Mouse (Mus musculus): Measurements from ENCODE around the gene Gramd4. TPM values are rescaled to one million over a fixed set of nuclear protein-coding genes. Genes with fewer than 3 reads are reported as not detected.

Gene Gramd4
- total and polyA plus RNA-seq, 3 experiments = 0.17 to 0.66 (median 0.56) TPM

GRCm38 (mm10) chr15:86018753-86019512 lies 38.6 kb upstream of the Gramd4 start:
- no peaks in the 10 kb centered on the region for H3K79me2 ChIP-seq (replicated peaks; ENCODE audit: control insufficient read depth, extremely low read depth, insufficient read depth, poor library complexity, severe bottlenecking)
- peaks cover 3 to 7% of the 10 kb centered on the region in 2 experiments; a peak in 3 of 4 replicates for H3K4me1 ChIP-seq (ENCODE audit: control insufficient read depth in 1 of 2, insufficient read depth in 2 of 2)
- H3K36me3 ChIP-seq (replicated peaks in 1 of 2; ENCODE audit: control insufficient read depth in 1 of 2, insufficient read depth in 1 of 2, low read length in 1 of 2) = no peaks in the 10 kb centered on the region
- H3K27ac ChIP-seq (ENCODE audit: insufficient read depth, low read depth) = no peak overlapping the region
- in situ Hi-C loops (cut with MboI; ENCODE audit: low pct_ligation_motif_present, low pct_unique_long_range_greater_than_20kb, low sequenced_read_pairs) (loop anchor here (25.0 kb wide), 1 partner anchor 407 kb away; no protein-coding TSS in a partner anchor), dilution Hi-C loops (cut with MboI; ENCODE audit: extremely low pct_ligation_motif_present, extremely low pct_unique_long_range_greater_than_20kb, low sequenced_read_pairs) (no loop called here)
- peak; percentile 26 for DNase-seq (ENCODE audit: extremely low read depth)
- TF ChIP-seq EP300 (IDR thresholded peaks at IDR 0.05; ENCODE audit: low read length) (0 out of 2 replicates have a peak, but pooled peaks have one; percentile 15), PAX5 (IDR thresholded peaks at IDR 0.05; ENCODE audit: low read length) (no peak), MAFK (IDR thresholded peaks at IDR 0.05; ENCODE audit: insufficient replicate concordance, low read length) (peak; percentile 73; the same call in 1 of the 2 replicates), KAT2A (IDR thresholded peaks at IDR 0.05; ENCODE audit: insufficient replicate concordance, low read length) (no peak), CTCF (conservative IDR thresholded peaks at IDR 0.05 in 1 of 2, IDR thresholded peaks at IDR 0.05 in 1 of 2; ENCODE audit: low read depth in 2 of 2, low read length in 2 of 2) (0 out of 4 replicates have a peak, but pooled peaks have one; percentile 12 to 14), BHLHE40 (IDR thresholded peaks at IDR 0.05; ENCODE audit: low read depth, low read length) (no peak)
- H3K4me2 ChIP-seq (ENCODE audit: insufficient read depth, low read depth, poor library complexity, severe bottlenecking) = no peak overlapping the region
- no peak overlapping the region for H3K4me3 ChIP-seq (replicated peaks in 1 of 3; ENCODE audit: low read depth in 2 of 3, low read length in 2 of 3, poor library complexity in 1 of 3)
- no peak overlapping the region for H3K9ac ChIP-seq (ENCODE audit: insufficient read depth, low read depth)
- peaks cover 9% of the 10 kb centered on the region for H3K9me3 ChIP-seq (replicated peaks; ENCODE audit: low read length)
- H3K27me3 ChIP-seq (replicated peaks) = no peaks in the 10 kb centered on the region

GRCm38 (mm10) chr15:86020008-86020407 lies 37.5 kb upstream of the Gramd4 start:
- dilution Hi-C loops (cut with MboI; ENCODE audit: extremely low pct_ligation_motif_present, extremely low pct_unique_long_range_greater_than_20kb, low sequenced_read_pairs) = no loop called here
- H3K27me3 ChIP-seq (replicated peaks) = no peaks in the 10 kb centered on the region
- H3K27ac ChIP-seq (ENCODE audit: insufficient read depth, low read depth) = no peak overlapping the region
- TF ChIP-seq MAX (IDR thresholded peaks at IDR 0.05; ENCODE audit: low read length) (no peak), EP300 (IDR thresholded peaks at IDR 0.05; ENCODE audit: low read length) (peak; percentile 37; the same call in 1 of the 2 replicates), CHD1 (IDR thresholded peaks at IDR 0.05; ENCODE audit: low read depth, low read length) (no peak), IRF4 (IDR thresholded peaks at IDR 0.05; ENCODE audit: low read depth, low read length) (no peak), CHD2 (IDR thresholded peaks at IDR 0.05; ENCODE audit: low read length) (no peak), HCFC1 (IDR thresholded peaks at IDR 0.05; ENCODE audit: low read depth, low read length) (no peak), ETS1 (conservative IDR thresholded peaks at IDR 0.05; ENCODE audit: low read depth, low read length) (peak; percentile 61; the same call in 1 of the 2 replicates), MYC (IDR thresholded peaks at IDR 0.05; ENCODE audit: low read depth, low read length) (0 out of 2 replicates have a peak, but pooled peaks have one; percentile 22)
- H3K79me2 ChIP-seq (replicated peaks; ENCODE audit: control insufficient read depth, extremely low read depth, insufficient read depth, poor library complexity, severe bottlenecking) = no peaks in the 10 kb centered on the region
- in situ Hi-C loops (cut with MboI; ENCODE audit: low pct_ligation_motif_present, low pct_unique_long_range_greater_than_20kb, low sequenced_read_pairs) = loop anchor here (25.0 kb wide), 1 partner anchor 408 kb away; no protein-coding TSS in a partner anchor
- H3K4me1 ChIP-seq (ENCODE audit: control insufficient read depth in 1 of 2, insufficient read depth in 2 of 2) = peaks cover 3 to 7% of the 10 kb centered on the region in 2 experiments; a peak in 3 of 4 replicates
- H3K9ac ChIP-seq (ENCODE audit: insufficient read depth, low read depth) = no peak overlapping the region
- peaks cover 9% of the 10 kb centered on the region for H3K9me3 ChIP-seq (replicated peaks; ENCODE audit: low read length)
- peak; percentile 6 for DNase-seq (ENCODE audit: extremely low read depth)
- H3K4me2 ChIP-seq (ENCODE audit: insufficient read depth, low read depth, poor library complexity, severe bottlenecking) = no peak overlapping the region
- no peak overlapping the region for H3K4me3 ChIP-seq (replicated peaks in 1 of 3; ENCODE audit: low read depth in 2 of 3, low read length in 2 of 3, poor library complexity in 1 of 3)
- no peaks in the 10 kb centered on the region for H3K36me3 ChIP-seq (replicated peaks in 1 of 2; ENCODE audit: control insufficient read depth in 1 of 2, insufficient read depth in 1 of 2, low read length in 1 of 2)
